Mouse (Mus musculus) stomach, embryonic 15.5 days (tissue): ENCODE results near the gene Gm26657. TPM values are rescaled to one million over a fixed set of nuclear protein-coding genes. Genes with fewer than 3 reads are reported as not detected.

Experiments used
- ATAC-seq: fragments of 200-750 bp; cut with Nextera tagmentation; 2 replicates; pipeline ENCODE4 v1.8.0; 2017; ENCODE audit warnings: low read depth, moderate number of reproducible peaks, moderate TSS enrichment; ENCODE audit not compliant: insufficient read depth, low FRiP score
- H3K27ac ChIP-seq: fragments of 300-500 bp; sonication (generic); 2 replicates; pipeline ENCODE4 v1.5.1; 2015; ENCODE audit warnings: mild to moderate bottlenecking, inconsistent platforms
- H3K27me3 ChIP-seq: fragments of 300-500 bp; sonication (generic); replicated peaks from 2 replicates; pipeline ENCODE4 v1.6.1; 2015; ENCODE audit warnings: inconsistent platforms
- H3K36me3 ChIP-seq: fragments of 300-500 bp; sonication (generic); 2 replicates; pipeline ENCODE4 v1.6.1; 2015; ENCODE audit warnings: inconsistent platforms
- H3K4me1 ChIP-seq: fragments of 300-500 bp; sonication (generic); 2 replicates; pipeline ENCODE4 v1.6.1; 2015; ENCODE audit warnings: inconsistent platforms
- H3K4me2 ChIP-seq: fragments of 300-500 bp; sonication (generic); 2 replicates; pipeline ENCODE4 v1.6.1; 2015; ENCODE audit warnings: mild to moderate bottlenecking, inconsistent platforms
- H3K4me3 ChIP-seq: fragments of 300-500 bp; sonication (generic); replicated peaks from 2 replicates; pipeline ENCODE4 v1.5.1; 2015; ENCODE audit warnings: inconsistent platforms
- H3K9ac ChIP-seq: fragments of 300-500 bp; sonication (generic); 2 replicates; pipeline ENCODE4 v1.6.1; 2015; ENCODE audit warnings: inconsistent platforms
- H3K9me3 ChIP-seq: fragments of 300-500 bp; sonication (generic); 2 replicates; pipeline ENCODE4 v1.6.1; 2016; ENCODE audit warnings: inconsistent platforms
- WGBS: fragments of 180-500 bp; shearing (Covaris S2); methylation state at CpG from one replicate; pipeline ENCODE4 v1.1.7; 2015; 5-methylcytosine and 5-hydroxymethylcytosine counted together
- polyA plus RNA-seq: library from polyadenylated mRNA; unstranded; fragments of >200 nt; fragmentation: Nextera tagmentation; extraction: Ambion mirVana; gene quantifications from 2 replicates; pipeline ENCODE4 v1.2.1, GENCODE M21; 2015

Gene Gm26657
- polyA plus RNA-seq, 1 experiment from 2014 or later = not detected

- WGBS = 84% methylated on average over 7 of the region's 7 CpGs
- Histone ChIP-seq H3K27me3 (no peaks in the 10 kb centered on the region), H3K9me3 (no peaks in the 10 kb centered on the region), H3K4me3 (no peak overlapping the region), H3K27ac (no peak overlapping the region), H3K36me3 (peaks cover 58% of the 10 kb centered on the region), H3K4me1 (no peaks in the 10 kb centered on the region), H3K9ac (no peak overlapping the region), H3K4me2 (no peak overlapping the region)
- no peak for ATAC-seq
These were observed 29.0 kb downstream of the Gm26657 start for GRCm38 (mm10) chr4:56768913-56769312.

GRCm38 (mm10) chr4:56771065-56771464 is 31.2 kb downstream of the Gm26657 start:
- Histone ChIP-seq H3K9me3 (no peaks in the 10 kb centered on the region), H3K27me3 (no peaks in the 10 kb centered on the region), H3K9ac (no peak overlapping the region), H3K27ac (no peak overlapping the region), H3K4me3 (no peak overlapping the region), H3K36me3 (peaks cover 62% of the 10 kb centered on the region), H3K4me2 (no peak overlapping the region), H3K4me1 (no peaks in the 10 kb centered on the region)
- 56% methylated on average over 1 of the region's 1 CpGs for WGBS
- no peak for ATAC-seq

Other genes starting within 250 kb of the Gm26657 start
- not detected in 2 replicates for gene Actl7b, start 1.4 kb downstream of the Gm26657 start, polyA plus RNA-seq
- not detected in 2 replicates for gene Actl7a, start 3.3 kb downstream of the Gm26657 start, polyA plus RNA-seq
- 35.8 TPM in 2 replicates for gene Elp1, start 62.3 kb downstream of the Gm26657 start, polyA plus RNA-seq
- 13.5 and 14.6 TPM in 2 replicates for gene Fam206a, start 62.3 kb downstream of the Gm26657 start, polyA plus RNA-seq
- gene Ctnnal1, start 125.1 kb downstream of the Gm26657 start, polyA plus RNA-seq = 19.8 and 20.3 TPM in 2 replicates
- 9.5 and 10.3 TPM in 2 replicates for gene Tmem245, start 207.4 kb downstream of the Gm26657 start, polyA plus RNA-seq